Mouse (Mus musculus) hindbrain, postnatal 0 days (tissue): ENCODE data around the gene Fli1. TPM values are rescaled to one million over a fixed set of nuclear protein-coding genes. Genes with fewer than 3 reads are reported as not detected.

Experiments used
- ATAC-seq: fragments of 200-750 bp; cut with Nextera tagmentation; 2 replicates; pipeline ENCODE4 v1.8.0; 2017; ENCODE audit warnings: mild to moderate bottlenecking, moderate TSS enrichment, moderate library complexity
- DNase-seq: peaks from one replicate; pipeline ENCODE4 v3.0.0-alpha.2; 2015; ENCODE audit warnings: low spot score
- H3K27ac ChIP-seq: fragments of 300-500 bp; sonication (generic); 2 replicates; pipeline ENCODE4 v1.5.1; 2014; ENCODE audit warnings: mild to moderate bottlenecking
- H3K27me3 ChIP-seq: fragments of 300-500 bp; sonication (generic); 2 replicates; pipeline ENCODE4 v1.6.1; 2014; ENCODE audit warnings: low read length, mixed read lengths; ENCODE audit not compliant: insufficient read depth
- H3K36me3 ChIP-seq: fragments of 300-500 bp; sonication (generic); 2 replicates; pipeline ENCODE4 v1.6.1; 2014; ENCODE audit warnings: low read length, mixed read lengths; ENCODE audit not compliant: insufficient read depth
- H3K4me1 ChIP-seq: fragments of 300-500 bp; sonication (generic); 2 replicates; pipeline ENCODE4 v1.6.1; 2014; ENCODE audit warnings: antibody characterized with exemption, low read length, mixed read lengths; ENCODE audit not compliant: insufficient read depth
- H3K4me2 ChIP-seq: fragments of 300-500 bp; sonication (generic); 2 replicates; pipeline ENCODE4 v1.6.1; 2014; ENCODE audit warnings: low read depth, mild to moderate bottlenecking, low read length, moderate library complexity, mixed read lengths
- H3K4me3 ChIP-seq: fragments of 300-500 bp; sonication (generic); 2 replicates; pipeline ENCODE4 v1.5.1; 2014; ENCODE audit warnings: low read length
- H3K9ac ChIP-seq: fragments of 300-500 bp; sonication (generic); replicated peaks from 2 replicates; pipeline ENCODE4 v1.6.1; 2014; ENCODE audit warnings: mild to moderate bottlenecking, low read length, moderate library complexity, mixed read lengths
- H3K9me3 ChIP-seq: fragments of 300-500 bp; sonication (generic); 2 replicates; pipeline ENCODE4 v1.6.1; 2016; ENCODE audit warnings: low read length, mixed read lengths
- CTCF ChIP-seq: IDR thresholded peaks from 2 replicates; pipeline ENCODE4 v1.5.1; 2016; ENCODE audit warnings: antibody characterized with exemption, control low read depth, low read depth
- WGBS: fragments of 180-500 bp; shearing (Covaris S2); extraction: QIAGEN DNeasy Blood & Tissue Kit; methylation state at CpG from one replicate; pipeline ENCODE4 v1.1.7; 2014; 5-methylcytosine and 5-hydroxymethylcytosine counted together
- polyA plus RNA-seq: library from polyadenylated mRNA; unstranded; fragments of >200 nt; fragmentation: Nextera tagmentation; extraction: Ambion mirVana; gene quantifications from 2 replicates; pipeline ENCODE4 v1.2.1, GENCODE M21; 2015
- total RNA-seq: library from RNA; depleted of rRNA; stranded (reverse); fragments of >200 nt; gene quantifications from 2 replicates; pipeline ENCODE4 v1.2.3, GENCODE M21; 2014

Gene Fli1
- total and polyA plus RNA-seq, 2 experiments from 2014 or later: 5.6 to 10.8 TPM

DNA sequence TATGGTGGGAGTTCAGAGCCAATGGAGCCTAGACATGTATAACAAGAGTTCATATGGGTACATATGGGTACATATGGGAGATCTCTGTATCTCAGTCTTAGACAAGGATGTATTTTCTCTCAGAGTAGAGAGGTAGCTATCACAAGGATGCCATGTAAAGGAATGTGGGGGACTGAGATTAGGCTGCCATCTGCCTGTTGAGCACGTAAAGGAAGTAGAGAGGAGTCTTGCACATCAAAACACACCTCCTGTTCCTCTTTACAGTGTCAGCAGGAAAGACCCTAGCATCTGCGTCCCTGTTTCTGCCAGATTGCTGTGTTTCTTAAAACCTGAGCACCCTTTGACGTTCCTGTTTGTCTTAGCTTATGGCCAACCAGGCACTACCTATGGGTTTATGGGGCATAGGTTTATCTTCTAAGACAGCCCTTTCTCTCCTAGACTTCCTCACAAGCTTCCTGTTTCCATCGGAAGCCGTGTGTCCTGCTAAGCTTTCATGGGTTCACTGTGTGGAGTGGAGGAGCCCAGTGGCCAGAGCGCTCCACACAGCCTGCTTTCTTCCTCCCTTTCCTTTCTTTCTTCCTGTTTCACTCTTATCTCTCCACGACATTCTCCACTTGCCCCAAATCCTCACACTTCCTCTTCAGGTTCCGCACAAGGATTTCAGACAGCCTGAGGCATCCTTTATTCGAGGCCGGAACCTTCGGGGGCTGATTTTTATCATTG lies 39.4 kb upstream of the Fli1 start:
- Histone ChIP-seq H3K4me3 (no peak overlapping the region), H3K9me3 (no peaks in the 10 kb centered on the region), H3K9ac (no peak overlapping the region), H3K36me3 (no peaks in the 10 kb centered on the region), H3K27ac (no peak overlapping the region), H3K4me2 (no peak overlapping the region), H3K4me1 (no peaks in the 10 kb centered on the region), H3K27me3 (no peaks in the 10 kb centered on the region)
- no peak for TF ChIP-seq CTCF
- no peak for DNase-seq
- no peak for ATAC-seq
- WGBS: 84% methylated on average over 11 of the region's 11 CpGs

DNA sequence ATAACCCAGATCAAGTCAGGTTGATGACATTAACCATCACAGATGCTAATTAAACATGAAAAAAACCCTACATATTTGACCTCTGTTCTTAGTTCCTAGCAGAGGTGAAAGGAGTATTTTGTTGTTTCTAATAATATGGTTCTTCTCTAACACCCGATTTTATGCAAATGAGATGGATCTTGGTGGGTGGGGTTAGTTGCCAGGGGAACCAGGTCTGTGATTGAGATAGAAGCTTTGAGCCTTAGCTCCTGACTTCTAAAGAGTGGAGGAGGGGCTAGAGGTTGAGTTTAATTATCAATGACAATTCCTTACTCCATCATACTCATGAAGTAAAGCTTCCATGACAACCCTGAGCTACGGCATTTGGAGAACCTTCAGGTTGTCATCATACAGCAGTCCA lies 35.8 kb upstream of the Fli1 start:
- H3K4me2 ChIP-seq: no peak overlapping the region
- no peak for ATAC-seq

DNA sequence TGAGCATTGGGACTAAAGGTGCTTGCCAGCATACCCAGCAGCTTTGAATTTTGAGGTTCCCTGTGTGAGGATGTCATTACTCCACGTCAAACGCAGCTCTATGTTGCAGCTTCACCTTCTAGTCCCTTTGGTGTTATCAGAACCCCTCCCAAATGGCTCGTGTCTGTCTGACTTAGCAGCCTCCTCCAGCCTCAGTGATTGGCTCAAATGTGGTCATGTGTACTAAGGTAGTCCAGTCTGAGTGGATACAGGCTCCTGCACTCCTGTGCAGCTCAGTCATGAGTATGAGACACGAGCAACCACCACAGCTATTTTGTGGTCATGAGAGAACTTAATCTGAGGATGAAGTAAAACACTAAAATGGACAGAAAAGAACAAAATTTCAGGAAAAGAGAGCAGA lies 31.0 kb upstream of the Fli1 start:
- Histone ChIP-seq H3K4me1 (no peaks in the 10 kb centered on the region), H3K9me3 (no peaks in the 10 kb centered on the region), H3K27me3 (no peaks in the 10 kb centered on the region), H3K9ac (no peak overlapping the region), H3K4me2 (no peak overlapping the region), H3K36me3 (no peaks in the 10 kb centered on the region), H3K27ac (no peak overlapping the region), H3K4me3 (no peak overlapping the region)
- ATAC-seq (no peak), DNase-seq (no peak)
- 79% methylated on average over 4 of the region's 4 CpGs for WGBS
- TF ChIP-seq CTCF: no peak

More for the DNA sequence above, 35.8 kb upstream of the Fli1 start:
- H3K27ac ChIP-seq: no peak overlapping the region
- no peak overlapping the region for H3K9ac ChIP-seq
- TF ChIP-seq CTCF: no peak
- no peaks in the 10 kb centered on the region for H3K9me3 ChIP-seq
- H3K36me3 ChIP-seq: no peaks in the 10 kb centered on the region
- H3K4me1 ChIP-seq: no peaks in the 10 kb centered on the region
- H3K27me3 ChIP-seq: no peaks in the 10 kb centered on the region
- no peak for DNase-seq
- WGBS: 68% methylated on average over 2 of the region's 2 CpGs
- no peak overlapping the region for H3K4me3 ChIP-seq

DNA sequence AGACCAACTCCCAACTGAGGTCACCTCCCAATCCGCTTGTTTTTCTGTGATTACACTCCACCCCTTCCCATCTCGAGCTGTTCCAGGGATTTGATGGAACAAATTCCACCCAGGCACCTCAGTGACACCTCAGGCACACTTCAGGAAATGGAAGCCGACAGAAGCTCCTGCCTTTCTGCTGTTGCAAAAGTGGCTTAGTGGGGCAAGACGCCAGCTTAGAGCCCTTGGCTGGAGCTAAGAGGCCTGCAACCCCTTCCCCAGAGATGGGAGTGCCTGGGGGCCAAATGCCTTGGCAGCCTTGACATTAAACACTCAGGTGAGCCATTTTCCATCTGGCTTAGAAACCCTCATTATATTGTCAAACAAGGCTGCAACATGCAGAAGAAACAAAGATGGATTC lies 29.0 kb upstream of the Fli1 start:
- no peaks in the 10 kb centered on the region for H3K9me3 ChIP-seq
- no peak for TF ChIP-seq CTCF
- DNase-seq (no peak), ATAC-seq (no peak)
- H3K27ac ChIP-seq: no peak overlapping the region
- no peaks in the 10 kb centered on the region for H3K4me1 ChIP-seq
- H3K36me3 ChIP-seq: no peaks in the 10 kb centered on the region
- H3K9ac ChIP-seq: no peak overlapping the region
- no peak overlapping the region for H3K4me3 ChIP-seq
- WGBS: 59% methylated on average over 4 of the region's 4 CpGs
- H3K27me3 ChIP-seq: no peaks in the 10 kb centered on the region
- H3K4me2 ChIP-seq: no peak overlapping the region

DNA sequence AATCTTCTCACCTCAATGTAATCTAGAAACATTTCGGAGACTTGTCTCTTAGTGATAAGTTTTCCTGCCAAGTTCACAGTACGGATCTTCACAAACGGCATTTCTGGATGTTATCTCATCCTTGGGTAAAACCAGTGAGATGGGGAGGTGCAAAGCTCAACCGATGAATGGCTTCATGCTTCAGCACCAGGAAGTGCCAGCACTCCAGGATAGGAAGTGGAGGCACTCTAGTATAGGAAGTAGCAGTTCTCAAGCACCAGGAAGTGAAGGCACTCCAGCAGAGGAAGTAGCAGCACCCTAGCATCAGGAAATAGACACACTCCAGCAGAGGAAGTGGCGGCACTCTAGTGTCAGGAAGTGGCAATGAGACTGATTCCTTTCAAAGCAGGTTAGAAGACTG lies 27.9 kb upstream of the Fli1 start:
- H3K9me3 ChIP-seq: no peaks in the 10 kb centered on the region
- no peak for TF ChIP-seq CTCF
- H3K4me1 ChIP-seq: no peaks in the 10 kb centered on the region
- WGBS: 93% methylated on average over 5 of the region's 5 CpGs
- H3K27me3 ChIP-seq: no peaks in the 10 kb centered on the region
- H3K27ac ChIP-seq: no peak overlapping the region
- H3K4me2 ChIP-seq: no peak overlapping the region
- ATAC-seq: no peak
- H3K9ac ChIP-seq: no peak overlapping the region
- no peak overlapping the region for H3K4me3 ChIP-seq
- no peak for DNase-seq
- H3K36me3 ChIP-seq: no peaks in the 10 kb centered on the region

DNA sequence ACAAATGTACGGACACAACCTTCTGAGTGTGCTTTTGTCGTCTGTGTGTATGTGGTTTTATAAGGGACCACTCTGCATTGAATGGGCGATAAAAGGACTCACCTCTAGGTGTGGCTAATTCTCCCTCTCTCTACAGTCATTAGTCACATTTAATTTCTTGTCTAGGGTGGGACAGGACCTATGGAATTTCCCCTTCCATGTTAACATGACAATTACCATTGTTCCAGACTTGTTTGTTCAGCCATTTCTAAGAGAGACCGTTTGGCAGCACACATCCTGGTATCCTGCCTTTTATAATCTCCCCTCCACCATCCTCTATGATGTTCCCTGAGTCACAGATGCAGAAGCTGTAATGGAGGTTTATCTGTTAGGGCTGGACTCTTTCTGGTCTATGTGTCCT lies 26.6 kb upstream of the Fli1 start:
- no peak overlapping the region for H3K27ac ChIP-seq
- H3K9me3 ChIP-seq: no peaks in the 10 kb centered on the region
- no peak overlapping the region for H3K9ac ChIP-seq
- H3K27me3 ChIP-seq: no peaks in the 10 kb centered on the region
- DNase-seq (no peak), ATAC-seq (no peak)
- no peak overlapping the region for H3K4me2 ChIP-seq
- TF ChIP-seq CTCF: no peak
- H3K4me1 ChIP-seq: no peaks in the 10 kb centered on the region
- 74% methylated on average over 4 of the region's 4 CpGs for WGBS
- H3K36me3 ChIP-seq: no peaks in the 10 kb centered on the region
- no peak overlapping the region for H3K4me3 ChIP-seq

DNA sequence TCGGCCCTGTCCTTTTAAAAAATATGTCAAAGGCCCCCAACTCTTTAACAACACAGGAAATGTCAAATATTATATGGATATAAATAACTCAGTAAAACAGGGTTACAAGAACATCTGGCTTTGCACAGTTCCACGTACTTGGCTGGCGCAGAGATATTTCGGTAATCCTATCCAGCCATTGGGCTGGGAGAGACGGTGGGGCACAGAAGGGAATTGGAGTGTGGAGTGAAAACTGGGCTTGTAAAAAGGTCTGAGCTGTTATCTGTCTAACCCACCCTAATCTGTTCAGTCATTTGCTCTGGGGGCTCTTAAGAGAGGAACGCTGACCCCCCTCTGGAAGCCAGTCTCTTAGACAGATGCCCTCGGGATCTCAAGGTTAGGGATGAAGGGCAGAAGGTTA lies 24.9 kb upstream of the Fli1 start:
- Histone ChIP-seq H3K4me1 (no peaks in the 10 kb centered on the region), H3K9ac (no peak overlapping the region), H3K4me2 (no peak overlapping the region), H3K4me3 (no peak overlapping the region), H3K27ac (no peak overlapping the region), H3K36me3 (no peaks in the 10 kb centered on the region), H3K9me3 (no peaks in the 10 kb centered on the region), H3K27me3 (no peaks in the 10 kb centered on the region)
- no peak for DNase-seq
- 77% methylated on average over 7 of the region's 7 CpGs for WGBS
- ATAC-seq: no peak
- no peak for TF ChIP-seq CTCF
